ENCODE assay signal across 8 mouse cellular contexts in the genomic region with DNA sequence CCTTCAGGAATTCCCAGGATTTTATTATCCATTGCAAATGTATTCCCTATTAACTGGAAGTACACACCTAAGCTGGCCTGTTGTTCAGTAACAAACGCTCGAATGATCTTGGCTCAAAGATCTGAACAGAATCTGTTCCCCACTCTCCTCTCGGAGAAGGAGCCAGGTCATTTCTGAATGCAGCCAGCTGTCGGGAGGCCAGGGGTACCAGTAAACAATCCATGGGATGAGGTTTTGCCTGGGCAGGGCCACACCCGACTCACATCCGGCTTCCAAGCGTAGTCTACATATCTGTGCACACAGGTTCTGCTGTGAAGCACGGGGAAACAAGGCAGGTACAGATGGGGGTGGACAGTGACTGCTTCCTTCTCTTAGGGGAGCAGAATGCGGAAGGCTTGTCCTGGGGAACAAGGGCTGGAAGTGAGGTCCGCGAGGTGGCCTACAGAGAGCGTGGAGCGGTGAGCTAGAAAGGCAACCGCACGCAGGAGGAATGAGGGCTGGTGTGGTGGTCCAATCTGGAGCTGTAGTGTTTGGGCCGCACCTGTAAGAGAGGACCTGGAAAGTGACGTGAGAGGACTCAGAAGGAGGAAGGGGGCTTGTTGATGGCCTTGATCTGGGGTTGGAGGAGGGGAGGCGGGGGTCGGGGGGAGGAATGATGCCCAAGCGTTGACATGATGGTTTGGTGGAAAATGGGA. TPM values are rescaled to one million over a fixed set of nuclear protein-coding genes. Genes with fewer than 3 reads are reported as not detected.
DNase-seq lines count a peak whose midpoint lies in the region; ATAC-seq lines count a peak whose summit lies in the region.

No protein-coding gene starts in this region.

- peak overlapping the region; percentile 75 for H3K9ac ChIP-seq in intestine, embryonic 16.5 days (ENCODE audit: low read depth, low read length)
- peak overlapping the region; percentile 72 for H3K9ac ChIP-seq in limb, embryonic 13.5 days
- H3K9ac ChIP-seq in midbrain, embryonic 12.5 days (replicated peaks) = peak overlapping the region; percentile 74

- 2% methylated on average over 20 of the region's 20 CpGs for WGBS in intestine, embryonic 16.5 days
- 2% methylated on average over 20 of the region's 20 CpGs for WGBS in limb, embryonic 13.5 days
- 4% methylated on average over 20 of the region's 20 CpGs for WGBS in midbrain, embryonic 12.5 days

- peak; percentile 63 for DNase-seq in layer of hippocampus, adult 11-12 months (ENCODE audit: low spot score)
- DNase-seq in layer of hippocampus, adult 9-10 months (ENCODE audit: low spot score) = no peak
- peak; percentile 98 for DNase-seq in heart, adult 11 months
- peak; percentile 54 to 59 for DNase-seq in spleen, postnatal 36 days (ENCODE audit: low spot score in 2 of 2)

- H3K4me1 ChIP-seq in intestine, embryonic 16.5 days (ENCODE audit: control insufficient read depth, insufficient read depth, low read length) = peaks cover 18% of the 10 kb centered on the region
- H3K4me1 ChIP-seq in limb, embryonic 13.5 days = peaks cover 25% of the 10 kb centered on the region
- H3K4me1 ChIP-seq in midbrain, embryonic 12.5 days = peaks cover 28% of the 10 kb centered on the region

- H3K4me3 ChIP-seq in intestine, embryonic 16.5 days (ENCODE audit: low read length) = peak overlapping the region; percentile 50
- peak overlapping the region; percentile 59 for H3K4me3 ChIP-seq in limb, embryonic 13.5 days
- H3K4me3 ChIP-seq in midbrain, embryonic 12.5 days = peak overlapping the region; percentile 62

- H3K36me3 ChIP-seq in intestine, embryonic 16.5 days (ENCODE audit: control insufficient read depth, insufficient read depth, low read length) = no peaks in the 10 kb centered on the region
- no peaks in the 10 kb centered on the region for H3K36me3 ChIP-seq in limb, embryonic 13.5 days
- no peaks in the 10 kb centered on the region for H3K36me3 ChIP-seq in midbrain, embryonic 12.5 days

- peak overlapping the region; percentile 76 for H3K4me2 ChIP-seq in intestine, embryonic 16.5 days (ENCODE audit: low read depth, low read length)
- peak overlapping the region; percentile 68 for H3K4me2 ChIP-seq in limb, embryonic 13.5 days (replicated peaks)
- peak overlapping the region; percentile 72 for H3K4me2 ChIP-seq in midbrain, embryonic 12.5 days (replicated peaks)

- H3K27ac ChIP-seq in intestine, embryonic 16.5 days (ENCODE audit: low read length) = peak overlapping the region; percentile 88
- H3K27ac ChIP-seq in limb, embryonic 13.5 days = peak overlapping the region; percentile 84
- H3K27ac ChIP-seq in midbrain, embryonic 12.5 days (replicated peaks) = peak overlapping the region; percentile 89

- H3K9me3 ChIP-seq in intestine, embryonic 16.5 days (ENCODE audit: control insufficient read depth, low read length) = no peaks in the 10 kb centered on the region
- no peaks in the 10 kb centered on the region for H3K9me3 ChIP-seq in limb, embryonic 13.5 days
- H3K9me3 ChIP-seq in midbrain, embryonic 12.5 days = no peaks in the 10 kb centered on the region

- no peaks in the 10 kb centered on the region for H3K27me3 ChIP-seq in intestine, embryonic 16.5 days (replicated peaks; ENCODE audit: control insufficient read depth, insufficient read depth, low read length)
- peaks cover 7% of the 10 kb centered on the region; the same call in 1 of the 2 replicates for H3K27me3 ChIP-seq in limb, embryonic 13.5 days
- peaks cover 7% of the 10 kb centered on the region; the same call in 1 of the 2 replicates for H3K27me3 ChIP-seq in midbrain, embryonic 12.5 days

- ATAC-seq in common myeloid progenitor, adult 5-6 weeks (replicated peaks; ENCODE audit: low read depth, poor library complexity, severe bottlenecking) = peak; percentile 9; the same call in 1 of the 2 replicates
- ATAC-seq in intestine, embryonic 16.5 days = peak; percentile 45
- peak; percentile 20; the same call in 1 of the 2 replicates for ATAC-seq in limb, embryonic 13.5 days (ENCODE audit: low FRiP score, low read depth)
- ATAC-seq in midbrain, embryonic 12.5 days (ENCODE audit: low FRiP score, low read depth) = no peak

RNA-seq across cellular contexts. Expression of gene Ubc, which starts 16.5 kb away (rescaled TPM):
- 252 and 273 TPM in 2 replicates for total RNA-seq in common myeloid progenitor, adult 5-6 weeks (2017)
- 897 and 920 TPM in 2 replicates for polyA plus RNA-seq in intestine, embryonic 16.5 days (2015; fragmentation: Nextera tagmentation; extraction: Ambion mirVana)
- polyA plus RNA-seq in limb, embryonic 13.5 days (2015; fragmentation: Nextera tagmentation; extraction: Ambion mirVana) = 1,179 and 1,190 TPM in 2 replicates
- polyA plus RNA-seq in midbrain, embryonic 12.5 days (2016; fragmentation: Nextera tagmentation; extraction: Ambion mirVana) = 1,111 and 1,158 TPM in 2 replicates

RNA-seq across cellular contexts. Expression of gene Gm10382, which starts 17.3 kb away (rescaled TPM):
- 1.2 TPM in 1 of 2 replicates, not detected in the other for total RNA-seq in common myeloid progenitor, adult 5-6 weeks (2017)
- 0.18 and 0.24 TPM in 2 replicates for polyA plus RNA-seq in intestine, embryonic 16.5 days (2015; fragmentation: Nextera tagmentation; extraction: Ambion mirVana)
- polyA plus RNA-seq in limb, embryonic 13.5 days (2015; fragmentation: Nextera tagmentation; extraction: Ambion mirVana) = 0.34 and 0.41 TPM in 2 replicates
- polyA plus RNA-seq in midbrain, embryonic 12.5 days (2016; fragmentation: Nextera tagmentation; extraction: Ambion mirVana) = 0.43 and 0.68 TPM in 2 replicates

RNA-seq across cellular contexts. Expression of gene Dhx37, which starts 27.5 kb away (rescaled TPM):
- 19.8 and 72.8 TPM in 2 replicates for total RNA-seq in common myeloid progenitor, adult 5-6 weeks (2017)
- polyA plus RNA-seq in intestine, embryonic 16.5 days (2015; fragmentation: Nextera tagmentation; extraction: Ambion mirVana) = 8.3 and 10.2 TPM in 2 replicates
- 12.1 and 12.9 TPM in 2 replicates for polyA plus RNA-seq in limb, embryonic 13.5 days (2015; fragmentation: Nextera tagmentation; extraction: Ambion mirVana)
- polyA plus RNA-seq in midbrain, embryonic 12.5 days (2016; fragmentation: Nextera tagmentation; extraction: Ambion mirVana) = 14.8 and 16.4 TPM in 2 replicates

RNA-seq across cellular contexts. Expression of gene Bri3bp, which starts 34.9 kb away (rescaled TPM):
- 32.7 and 32.8 TPM in 2 replicates for total RNA-seq in common myeloid progenitor, adult 5-6 weeks (2017)
- 58.2 and 58.3 TPM in 2 replicates for polyA plus RNA-seq in intestine, embryonic 16.5 days (2015; fragmentation: Nextera tagmentation; extraction: Ambion mirVana)
- 37.3 and 38.1 TPM in 2 replicates for polyA plus RNA-seq in limb, embryonic 13.5 days (2015; fragmentation: Nextera tagmentation; extraction: Ambion mirVana)
- 35.5 and 41.2 TPM in 2 replicates for polyA plus RNA-seq in midbrain, embryonic 12.5 days (2016; fragmentation: Nextera tagmentation; extraction: Ambion mirVana)
